Comparison of ENCODE assay signal across 8 mouse cellular contexts in genomic region chr12:95694991-95695833, GRCm38 (mm10). TPM values are rescaled to one million over a fixed set of nuclear protein-coding genes. Genes with fewer than 3 reads are reported as not detected.
DNase-seq lines count a peak whose midpoint lies in the region.

No protein-coding gene starts in this region.

- H3K4me3 ChIP-seq in macrophage (ENCODE audit: inconsistent target), result peak overlapping the region; percentile 42

- H3K27ac ChIP-seq in macrophage, result no peak overlapping the region

- peak; percentile 93 for DNase-seq in ZHBTc4 (ENCODE audit: low read depth, low spot score)
- peak; percentile 96 for DNase-seq in embryo, embryonic 10.5 days (ENCODE audit: low spot score)
- peak; percentile 73 for DNase-seq in gastrocnemius, postnatal 25 days
- DNase-seq in induced T-regulatory cell, adult 2 months (ENCODE audit: low read depth), result peak; percentile 0
- DNase-seq in left cerebral cortex, adult 9 months (ENCODE audit: low spot score in 2 of 2), result peak; percentile 73 to 80
- peak; percentile 77 for DNase-seq in right cerebral cortex, postnatal 14 days
- no peak for DNase-seq in MN1 (ENCODE audit: low spot score)

- peaks cover 33% of the 10 kb centered on the region for H3K79me2 ChIP-seq in macrophage (ENCODE audit: inconsistent target)

- H3K36me3 ChIP-seq in macrophage (ENCODE audit: inconsistent target), result no peaks in the 10 kb centered on the region

- under 1% methylated on average over 65 of the region's 68 CpGs for WGBS in macrophage (ENCODE audit: missing documents)

RNA-seq across cellular contexts. Expression of gene Flrt2, which starts 3.2 kb away (rescaled TPM):
- total RNA-seq in gastrocnemius, postnatal 25 days (2021), result 1 to 10 TPM; 5.1 to 7.3 TPM
- total RNA-seq in macrophage (2018; cell fraction: chromatin; rRNA removed), result 10 to 100 TPM in 6 of 26 experiments, 1 to 10 TPM in 20; 2.7 to 18.8 (median 7.3) TPM
- total RNA-seq in macrophage (2018; cell fraction: cytosol; rRNA removed), result 10 to 100 TPM in 5 of 26 experiments, 1 to 10 TPM in 21; 6.6 to 15.2 (median 8.9) TPM
- 10 to 100 TPM in 22 of 26 experiments, 1 to 10 TPM in 4; 7.5 to 28.9 (median 12.0) TPM for total RNA-seq in macrophage (2018; cell fraction: nucleus; rRNA removed)
- polyA plus RNA-seq in macrophage (2018), result 3.3 to 8.4 TPM (median 4.5 TPM) in 3 replicates
